Mouse (Mus musculus): Measurements from ENCODE around the gene Ciita. TPM values are rescaled to one million over a fixed set of nuclear protein-coding genes. Genes with fewer than 3 reads are reported as not detected.

The Ciita gene
- polyA plus RNA-seq, 1 experiment from 2014 or later = 0.16 TPM

DNA sequence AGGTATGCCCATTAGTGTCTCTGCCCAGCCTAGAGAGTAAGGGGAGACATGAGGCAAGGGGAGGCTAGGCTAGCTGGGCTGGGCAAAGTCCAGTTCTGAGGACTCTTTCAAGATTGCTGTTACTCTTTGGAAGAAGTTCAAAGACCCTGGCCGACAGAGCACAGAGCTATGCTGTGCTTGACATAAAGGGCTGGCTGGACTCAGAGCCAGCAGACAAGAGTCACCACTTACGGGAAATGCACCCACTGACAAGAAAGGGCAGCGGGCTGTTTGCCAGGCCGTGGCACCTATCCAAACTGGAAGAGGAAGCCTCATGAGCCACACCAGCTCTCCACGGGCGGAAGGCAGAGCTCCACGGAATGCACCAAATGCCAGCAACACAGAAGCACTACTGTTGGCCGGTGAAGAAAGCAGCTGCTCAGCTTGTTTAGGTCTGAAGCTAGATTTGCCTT is 27.4 kb upstream of the Ciita start:
- H3K36me3 ChIP-seq = no peaks in the 10 kb centered on the region
- H3K27me3 ChIP-seq (ENCODE audit: insufficient read depth, poor library complexity, severe bottlenecking) = no peaks in the 10 kb centered on the region
- no peak for DNase-seq (ENCODE audit: low spot score)
- H3K27ac ChIP-seq = no peak overlapping the region
- no peak overlapping the region for H3K4me3 ChIP-seq
- WGBS = 89% methylated on average over 8 of the region's 8 CpGs
- no peaks in the 10 kb centered on the region for H3K9me3 ChIP-seq
- H3K4me1 ChIP-seq (replicated peaks) = peaks cover 11% of the 10 kb centered on the region

DNA sequence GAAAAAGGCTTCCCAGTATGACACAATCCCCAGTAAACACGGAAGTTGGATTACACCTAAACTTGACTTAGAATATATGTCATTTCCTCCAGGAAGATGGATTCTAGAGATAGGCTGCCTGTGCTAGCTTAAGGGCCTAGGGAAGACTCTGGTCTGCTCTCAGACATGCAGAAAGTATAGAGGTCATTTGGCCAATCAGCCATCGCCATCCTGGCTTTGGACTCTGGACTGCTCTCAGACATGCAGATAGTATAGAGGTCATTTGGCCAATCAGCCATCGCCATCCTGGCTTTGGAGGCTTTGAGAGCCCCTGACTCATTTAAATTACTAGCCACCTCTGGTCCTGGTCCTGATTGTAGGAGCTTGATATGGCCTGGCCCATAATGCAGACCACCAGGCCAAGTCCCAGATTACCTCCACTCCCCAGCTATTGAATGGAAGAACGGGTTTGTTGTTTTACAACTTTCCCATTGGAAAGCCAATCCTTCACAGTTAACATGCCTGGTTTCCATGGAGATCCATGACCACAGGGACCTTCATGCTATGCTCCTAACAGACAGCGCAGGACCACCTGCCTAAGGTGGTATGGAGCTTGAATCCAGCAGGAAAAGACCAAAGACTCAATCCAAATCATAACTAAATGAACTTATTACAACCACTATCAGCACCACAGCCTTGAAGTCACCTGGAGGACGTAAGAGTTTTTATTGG is 25.8 kb upstream of the Ciita start:
- WGBS = 80% methylated on average over 6 of the region's 6 CpGs
- no peaks in the 10 kb centered on the region for H3K36me3 ChIP-seq
- no peak overlapping the region for H3K27ac ChIP-seq
- H3K27me3 ChIP-seq (ENCODE audit: insufficient read depth, poor library complexity, severe bottlenecking) = no peaks in the 10 kb centered on the region
- DNase-seq (ENCODE audit: low spot score) = no peak
- H3K9me3 ChIP-seq = no peaks in the 10 kb centered on the region
- peaks cover 5% of the 10 kb centered on the region for H3K4me1 ChIP-seq (replicated peaks)
- no peak overlapping the region for H3K4me3 ChIP-seq

DNA sequence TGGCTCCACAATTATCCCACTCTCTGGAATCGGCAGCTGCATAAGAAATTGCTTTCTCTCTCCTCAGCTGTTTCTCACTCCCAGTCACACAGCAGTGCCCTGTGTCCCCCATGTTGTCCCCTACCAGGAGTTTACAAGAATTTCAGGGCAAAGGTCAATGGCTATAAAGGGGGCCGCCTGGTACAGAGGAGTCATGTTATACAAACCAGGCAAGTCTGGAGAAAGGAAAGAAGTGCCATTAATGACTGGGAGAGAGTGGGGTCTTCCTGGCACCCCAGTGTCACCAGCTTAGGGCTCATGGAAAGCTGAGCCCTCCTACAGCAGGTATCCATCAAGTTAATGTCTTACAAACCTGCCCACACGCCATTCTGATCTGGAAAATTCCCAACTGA is 25.3 kb upstream of the Ciita start:
- no peak for DNase-seq (ENCODE audit: low spot score)
- H3K27me3 ChIP-seq (ENCODE audit: insufficient read depth, poor library complexity, severe bottlenecking) = no peaks in the 10 kb centered on the region
- H3K4me1 ChIP-seq (replicated peaks) = peaks cover 5% of the 10 kb centered on the region
- no peak overlapping the region for H3K4me3 ChIP-seq
- no peaks in the 10 kb centered on the region for H3K9me3 ChIP-seq
- H3K36me3 ChIP-seq = no peaks in the 10 kb centered on the region
- H3K27ac ChIP-seq = no peak overlapping the region
- WGBS = 46% methylated on average over 3 of the region's 3 CpGs

DNA sequence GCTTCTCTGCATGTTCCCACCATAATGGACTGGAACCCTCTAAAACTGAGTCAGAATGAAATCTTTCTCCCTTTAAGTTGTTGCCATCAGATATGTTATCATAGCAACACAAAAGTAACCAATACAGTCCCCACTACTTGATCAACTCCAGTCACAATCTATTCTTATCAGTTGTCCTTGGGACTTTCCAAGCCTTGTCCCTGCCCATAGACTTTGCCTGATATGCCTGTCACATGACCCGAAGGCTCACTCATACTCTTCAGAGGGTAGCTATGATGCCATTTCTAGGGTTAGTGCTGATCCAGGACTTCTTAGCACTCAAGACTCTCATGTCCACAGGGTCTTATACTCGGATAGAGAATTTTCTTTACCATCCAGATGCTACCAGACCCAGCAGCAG is 19.7 kb upstream of the Ciita start:
- WGBS = 73% methylated on average over 2 of the region's 2 CpGs
- H3K36me3 ChIP-seq = no peaks in the 10 kb centered on the region
- H3K4me1 ChIP-seq (replicated peaks) = peaks cover 3% of the 10 kb centered on the region; the same call in 1 of the 2 replicates
- H3K9me3 ChIP-seq = no peaks in the 10 kb centered on the region
- H3K4me3 ChIP-seq = no peak overlapping the region
- H3K27ac ChIP-seq = no peak overlapping the region
- H3K27me3 ChIP-seq (ENCODE audit: insufficient read depth, poor library complexity, severe bottlenecking) = no peaks in the 10 kb centered on the region
- no peak for DNase-seq (ENCODE audit: low spot score)

DNA sequence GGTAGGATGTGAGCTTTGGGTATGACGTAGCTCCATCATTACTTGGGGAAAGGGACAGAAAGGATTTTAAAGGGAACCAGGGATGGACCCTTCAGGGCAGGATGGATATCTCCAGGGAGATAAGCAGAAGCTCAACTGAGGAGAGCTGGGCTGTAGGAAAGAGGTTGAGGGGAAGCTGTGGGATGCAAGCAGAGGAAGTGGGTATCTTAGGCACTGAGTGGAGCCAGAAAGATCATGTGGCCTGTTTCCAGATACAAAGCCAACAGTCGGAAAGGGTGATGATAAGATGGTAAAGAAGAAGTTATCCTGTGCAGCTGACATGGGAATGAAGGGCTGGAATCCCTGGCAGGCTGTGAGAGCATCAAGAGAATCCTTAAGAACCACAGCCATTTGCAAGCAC is 18.7 kb upstream of the Ciita start:
- 0 out of 2 replicates have a peak, but pooled peaks cover 5% of the 10 kb centered on the region for H3K4me1 ChIP-seq (replicated peaks)
- WGBS = 92% methylated on average over 2 of the region's 2 CpGs
- DNase-seq (ENCODE audit: low spot score) = no peak
- H3K9me3 ChIP-seq = no peaks in the 10 kb centered on the region
- H3K36me3 ChIP-seq = no peaks in the 10 kb centered on the region
- no peaks in the 10 kb centered on the region for H3K27me3 ChIP-seq (ENCODE audit: insufficient read depth, poor library complexity, severe bottlenecking)
- H3K27ac ChIP-seq = no peak overlapping the region
- no peak overlapping the region for H3K4me3 ChIP-seq

DNA sequence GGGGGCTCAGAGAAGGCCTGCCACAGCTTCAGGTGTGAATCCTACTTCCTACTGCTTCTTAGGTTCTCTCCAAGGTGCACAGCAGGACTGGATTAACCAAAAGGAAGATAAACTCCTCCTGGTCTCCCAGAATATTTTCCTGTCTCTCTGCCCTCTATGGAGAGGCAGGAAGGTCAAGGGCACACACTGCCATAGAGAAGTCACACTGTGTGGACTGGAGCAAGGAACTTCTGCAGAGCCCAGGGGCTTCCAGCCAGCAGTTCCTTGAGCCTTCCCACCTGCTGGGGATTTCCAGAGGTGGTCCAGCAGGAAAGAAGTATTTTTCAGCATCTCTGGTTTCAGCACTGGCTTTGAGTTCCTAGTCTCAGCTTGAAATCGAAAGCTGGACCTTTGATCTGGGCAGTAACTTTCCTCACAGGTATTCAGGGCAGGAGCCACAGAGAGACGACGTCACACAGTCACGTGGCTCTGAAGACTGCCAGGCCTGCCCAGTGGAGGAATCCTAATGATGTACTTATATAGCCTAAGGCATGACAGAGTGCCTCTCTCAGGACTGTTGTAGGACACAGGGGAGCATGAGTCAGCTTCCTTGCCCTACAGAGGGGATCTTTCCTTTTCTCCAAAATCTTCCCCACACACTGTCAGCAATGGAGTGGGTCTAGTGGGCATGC is 14.7 kb upstream of the Ciita start:
- Histone ChIP-seq H3K36me3 (no peaks in the 10 kb centered on the region), H3K27ac (no peak overlapping the region), H3K27me3 (ENCODE audit: insufficient read depth, poor library complexity, severe bottlenecking) (no peaks in the 10 kb centered on the region), H3K4me3 (no peak overlapping the region), H3K4me1 (replicated peaks) (0 out of 2 replicates have a peak, but pooled peaks cover 5% of the 10 kb centered on the region), H3K9me3 (no peaks in the 10 kb centered on the region)
- WGBS = 37% methylated on average over 4 of the region's 4 CpGs
- DNase-seq (ENCODE audit: low spot score) = no peak

DNA sequence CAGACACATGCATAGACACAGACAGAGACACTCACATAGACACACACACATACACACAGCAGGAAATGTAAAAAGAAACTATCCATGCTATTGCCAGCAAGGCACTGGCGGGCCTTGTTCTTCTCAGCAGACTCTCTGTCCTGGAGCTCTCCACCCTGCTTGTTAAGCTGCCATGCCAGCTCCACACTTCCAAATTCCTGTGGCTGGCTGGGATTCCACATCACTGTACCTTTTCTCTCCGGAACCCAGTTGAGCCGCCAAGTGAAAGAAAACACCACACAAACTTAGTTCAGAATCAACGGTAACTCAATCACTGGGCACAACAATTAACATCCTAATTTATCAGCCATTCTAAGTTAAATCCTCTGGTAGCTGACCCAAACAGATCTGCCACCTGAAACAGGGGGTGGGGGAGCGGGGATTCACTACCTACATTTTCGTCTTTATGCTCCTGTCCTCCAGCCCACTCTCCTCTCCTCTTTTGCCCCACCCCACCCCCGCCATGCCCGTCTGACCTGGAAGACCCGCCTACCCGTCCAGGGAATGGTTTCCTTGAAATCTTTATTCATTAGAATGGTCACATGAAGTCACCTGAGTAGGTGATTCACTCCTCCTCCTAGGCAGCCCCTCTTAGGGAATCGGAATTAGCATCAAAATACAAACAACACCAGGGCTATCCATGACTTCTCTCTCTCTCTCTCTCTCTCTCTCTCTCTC is 12.3 kb upstream of the Ciita start:
- no peak overlapping the region for H3K4me3 ChIP-seq
- no peaks in the 10 kb centered on the region for H3K27me3 ChIP-seq (ENCODE audit: insufficient read depth, poor library complexity, severe bottlenecking)
- H3K9me3 ChIP-seq = no peaks in the 10 kb centered on the region
- DNase-seq (ENCODE audit: low spot score) = no peak
- H3K27ac ChIP-seq = no peak overlapping the region
- H3K4me1 ChIP-seq (replicated peaks) = 0 out of 2 replicates have a peak, but pooled peaks cover 5% of the 10 kb centered on the region
- H3K36me3 ChIP-seq = no peaks in the 10 kb centered on the region
- WGBS = 39% methylated on average over 11 of the region's 11 CpGs

DNA sequence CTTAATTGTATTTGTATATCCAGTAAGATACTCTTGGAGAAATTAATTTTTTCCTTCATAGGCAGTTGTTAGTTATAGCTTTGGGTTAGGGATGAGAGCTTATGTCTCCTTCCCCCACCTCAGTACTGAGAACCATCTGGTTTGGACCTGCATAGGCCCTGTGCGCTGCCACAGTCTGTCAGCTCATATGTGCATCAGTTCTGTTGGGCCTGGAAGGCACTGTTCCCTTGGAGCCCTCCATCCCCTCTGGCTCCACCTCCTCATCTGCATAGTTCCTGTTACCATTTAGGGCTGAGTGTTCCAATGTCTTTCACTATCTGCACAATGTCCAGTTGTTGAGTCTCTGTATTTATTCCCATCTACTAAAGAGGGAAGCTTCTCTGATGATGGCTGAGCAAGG is 11.7 kb upstream of the Ciita start:
- Histone ChIP-seq H3K27me3 (ENCODE audit: insufficient read depth, poor library complexity, severe bottlenecking) (no peaks in the 10 kb centered on the region), H3K36me3 (no peaks in the 10 kb centered on the region), H3K27ac (no peak overlapping the region), H3K4me3 (no peak overlapping the region), H3K4me1 (replicated peaks) (0 out of 2 replicates have a peak, but pooled peaks cover 5% of the 10 kb centered on the region), H3K9me3 (no peaks in the 10 kb centered on the region)
- DNase-seq (ENCODE audit: low spot score) = no peak
- 79% methylated on average over 1 of the region's 1 CpGs for WGBS

DNA sequence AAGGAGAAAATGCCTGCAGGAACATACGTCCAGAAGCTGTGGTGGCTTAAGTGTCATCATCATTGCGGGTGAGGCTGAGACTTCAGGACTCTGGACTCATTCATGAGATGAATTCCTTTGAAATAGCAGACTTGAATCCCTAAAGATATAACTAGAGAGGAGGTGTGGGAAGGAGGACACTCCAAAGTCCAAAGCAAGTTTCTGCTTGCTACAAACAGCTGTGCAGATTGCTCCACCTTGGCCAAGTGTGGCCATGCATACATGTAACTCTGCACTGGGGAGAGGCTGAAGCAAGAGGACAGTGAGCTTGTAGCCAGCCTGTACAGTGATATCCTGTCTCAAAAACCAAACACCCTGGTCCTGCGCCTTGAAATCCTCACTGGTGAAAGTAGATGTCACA is 7.9 kb upstream of the Ciita start:
- DNase-seq (ENCODE audit: low spot score) = no peak
- Histone ChIP-seq H3K27me3 (ENCODE audit: insufficient read depth, poor library complexity, severe bottlenecking) (no peaks in the 10 kb centered on the region), H3K9me3 (no peaks in the 10 kb centered on the region), H3K4me1 (replicated peaks) (no peaks in the 10 kb centered on the region), H3K27ac (no peak overlapping the region), H3K4me3 (no peak overlapping the region), H3K36me3 (no peaks in the 10 kb centered on the region)
- WGBS = 90% methylated on average over 3 of the region's 3 CpGs

DNA sequence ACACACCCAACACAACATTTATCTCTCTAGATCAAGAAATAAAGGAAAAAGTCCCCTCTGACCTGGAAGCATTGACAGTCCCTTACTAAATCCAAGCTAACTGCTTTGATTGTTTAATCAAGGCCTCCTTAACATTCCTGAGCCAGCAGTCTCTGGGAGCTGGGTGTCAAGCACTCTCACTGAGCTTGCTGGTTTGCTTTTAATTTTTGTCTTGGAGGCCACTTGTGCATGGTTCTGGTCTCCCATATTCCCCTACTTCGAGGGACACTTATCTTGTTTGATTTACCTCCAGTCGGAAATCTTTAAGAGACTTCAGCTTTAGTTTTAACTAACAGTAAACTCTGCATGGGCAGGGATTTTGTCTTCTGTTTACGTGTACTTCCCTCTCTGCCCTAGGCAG is 4.9 kb upstream of the Ciita start:
- no peak overlapping the region for H3K27ac ChIP-seq
- WGBS = 79% methylated on average over 3 of the region's 3 CpGs

DNA sequence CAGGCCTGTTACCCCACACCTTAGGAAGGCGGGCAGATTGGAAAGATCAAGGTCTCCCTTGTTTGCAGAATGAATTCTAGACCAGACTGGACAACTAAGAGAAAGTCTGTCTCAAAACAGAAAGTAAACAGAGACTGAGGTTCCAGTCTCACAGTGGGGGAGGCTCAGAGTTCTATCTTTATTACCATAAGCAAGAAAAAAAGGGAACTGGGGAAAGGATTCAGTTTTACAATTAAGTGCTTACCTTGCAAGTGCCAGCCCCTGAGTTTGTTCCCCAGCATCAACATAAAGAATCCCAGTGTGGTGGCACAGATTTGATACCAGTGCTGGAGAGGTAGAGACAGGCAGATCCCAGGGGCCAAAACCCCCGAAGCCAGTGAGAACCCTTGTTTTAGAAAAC is 3.9 kb upstream of the Ciita start:
- Histone ChIP-seq H3K9me3 (no peaks in the 10 kb centered on the region), H3K4me3 (no peak overlapping the region), H3K4me1 (replicated peaks) (no peaks in the 10 kb centered on the region), H3K36me3 (no peaks in the 10 kb centered on the region), H3K27me3 (ENCODE audit: insufficient read depth, poor library complexity, severe bottlenecking) (no peaks in the 10 kb centered on the region), H3K27ac (no peak overlapping the region)
- no peak for DNase-seq (ENCODE audit: low spot score)
- 72% methylated on average over 2 of the region's 2 CpGs for WGBS

More for the DNA sequence above, 4.9 kb upstream of the Ciita start:
- DNase-seq (ENCODE audit: low spot score) = no peak
- H3K4me1 ChIP-seq (replicated peaks) = no peaks in the 10 kb centered on the region
- H3K4me3 ChIP-seq = no peak overlapping the region
- no peaks in the 10 kb centered on the region for H3K9me3 ChIP-seq
- H3K27me3 ChIP-seq (ENCODE audit: insufficient read depth, poor library complexity, severe bottlenecking) = no peaks in the 10 kb centered on the region
- no peaks in the 10 kb centered on the region for H3K36me3 ChIP-seq

DNA sequence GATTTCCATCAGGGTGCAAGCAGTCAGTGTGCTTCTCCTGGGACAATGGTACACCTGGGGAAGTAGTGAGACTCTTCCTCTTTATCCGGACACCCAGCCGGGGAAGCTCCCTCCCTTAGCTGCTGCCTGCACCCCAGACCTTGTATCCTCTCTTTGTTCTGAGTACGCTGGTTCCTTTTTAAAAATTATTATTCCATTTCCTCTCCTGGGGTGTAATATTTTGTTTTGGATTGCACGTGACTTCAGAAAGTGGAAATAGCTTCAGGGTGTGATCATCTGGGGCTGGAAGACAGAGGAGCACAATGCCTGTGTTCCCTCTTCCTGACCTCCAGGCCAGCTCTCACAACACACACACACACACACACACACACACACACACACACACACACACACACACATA is 2.5 kb downstream of the Ciita start:
- 69% methylated on average over 4 of the region's 4 CpGs for WGBS

DNA sequence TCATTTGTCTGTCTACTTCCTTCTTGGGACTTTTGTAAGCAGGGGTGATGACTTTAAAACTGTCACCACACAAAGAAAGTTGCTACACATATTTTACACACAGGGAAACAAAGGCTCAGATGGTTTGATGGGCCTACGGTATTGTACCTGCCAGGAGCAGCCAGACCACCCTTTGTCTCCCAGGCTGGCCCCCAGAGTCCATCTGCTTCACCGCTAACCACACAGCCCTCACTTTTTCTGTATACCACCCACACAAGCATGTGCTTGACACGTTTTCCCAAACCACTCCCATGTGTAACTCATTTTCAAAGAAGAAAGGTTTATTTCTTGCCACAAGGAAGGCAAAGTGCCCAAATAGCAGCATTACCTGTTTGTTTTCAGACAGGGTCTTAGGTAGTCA is 7.1 kb downstream of the Ciita start:
- Histone ChIP-seq H3K4me1 (replicated peaks) (peaks cover 9% of the 10 kb centered on the region), H3K27ac (no peak overlapping the region), H3K36me3 (no peaks in the 10 kb centered on the region), H3K9me3 (no peaks in the 10 kb centered on the region), H3K27me3 (ENCODE audit: insufficient read depth, poor library complexity, severe bottlenecking) (peaks cover 18% of the 10 kb centered on the region; the same call in 1 of the 2 replicates), H3K4me3 (no peak overlapping the region)
- DNase-seq (ENCODE audit: low spot score) = no peak
- 73% methylated on average over 3 of the region's 3 CpGs for WGBS

More for the DNA sequence above, 2.5 kb downstream of the Ciita start:
- Histone ChIP-seq H3K27me3 (ENCODE audit: insufficient read depth, poor library complexity, severe bottlenecking) (no peaks in the 10 kb centered on the region), H3K36me3 (no peaks in the 10 kb centered on the region), H3K9me3 (no peaks in the 10 kb centered on the region), H3K4me1 (replicated peaks) (no peaks in the 10 kb centered on the region), H3K4me3 (no peak overlapping the region), H3K27ac (no peak overlapping the region)
- no peak for DNase-seq (ENCODE audit: low spot score)

All from hindbrain, embryonic 10.5 days (tissue).